ENCODE assay signal across 8 mouse cellular contexts in the genomic region with DNA sequence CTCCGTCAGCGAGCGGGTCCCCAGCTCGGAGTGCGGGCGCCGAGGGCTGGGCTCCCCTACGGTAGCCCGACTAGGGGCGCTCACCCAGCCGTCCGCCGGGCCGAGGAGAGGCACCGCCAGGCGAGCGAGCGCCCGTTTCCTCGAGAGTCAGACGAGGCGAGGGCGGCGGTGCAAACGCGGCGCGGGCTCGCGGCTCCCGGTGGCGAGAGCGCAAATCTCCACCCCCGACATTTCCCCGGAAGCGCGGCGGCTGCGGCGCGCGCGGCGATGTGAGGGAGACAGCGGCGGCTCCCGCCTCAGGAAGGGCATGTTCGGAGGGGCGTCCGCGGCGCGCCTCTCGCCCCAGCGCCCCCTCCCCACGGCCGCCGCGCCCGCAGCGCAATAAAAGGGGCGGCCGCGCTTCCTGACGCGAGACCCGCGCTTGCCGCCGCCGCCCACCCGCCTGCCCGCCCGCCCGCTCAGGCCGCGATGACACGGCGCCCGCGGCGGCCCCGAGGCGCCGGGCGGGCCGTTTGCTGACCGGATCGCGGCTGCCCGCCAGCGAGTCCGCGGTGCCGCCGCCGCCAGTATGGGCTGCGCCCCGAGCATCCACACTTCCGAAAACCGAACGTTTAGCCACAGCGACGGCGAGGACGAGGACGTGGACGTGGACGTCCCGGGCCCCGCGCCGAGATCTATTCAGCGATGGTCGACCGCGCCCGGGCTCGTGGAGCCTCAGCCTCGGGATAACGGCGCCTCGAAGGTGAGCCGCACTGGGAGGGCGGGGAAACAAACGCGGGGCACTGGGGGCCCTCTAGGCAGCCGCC. TPM values are rescaled to one million over a fixed set of nuclear protein-coding genes. Genes with fewer than 3 reads are reported as not detected.
DNase-seq lines count a peak whose midpoint lies in the region; ATAC-seq and TF ChIP-seq lines count a peak whose summit lies in the region.

Pde8a (plus strand) TSS at position 250 of the 806 bp plus-strand sequence.

- H3K27me3 ChIP-seq in intestine, embryonic 16.5 days (replicated peaks; ENCODE audit: control insufficient read depth, insufficient read depth, low read length): peaks cover 21% of the 10 kb centered on the region
- H3K27me3 ChIP-seq in stomach, embryonic 16.5 days (ENCODE audit: control insufficient read depth, insufficient read depth, low read length): peaks cover 16% of the 10 kb centered on the region; the same call in 1 of the 2 replicates

- H3K9ac ChIP-seq in intestine, embryonic 16.5 days (ENCODE audit: low read depth, low read length): peak within 1 kb of the TSS; percentile 71
- peak within 1 kb of the TSS; percentile 74 for H3K9ac ChIP-seq in stomach, embryonic 16.5 days (ENCODE audit: low read length)

- H3K27ac ChIP-seq in layer of hippocampus, adult 2 months: peak within 1 kb of the TSS; percentile 80
- peak within 1 kb of the TSS; percentile 72 for H3K27ac ChIP-seq in intestine, embryonic 16.5 days (ENCODE audit: low read length)
- peak within 1 kb of the TSS; percentile 82 for H3K27ac ChIP-seq in stomach, embryonic 16.5 days (ENCODE audit: low read length)

- no peaks in the 10 kb centered on the region for H3K36me3 ChIP-seq in intestine, embryonic 16.5 days (ENCODE audit: control insufficient read depth, insufficient read depth, low read length)
- no peaks in the 10 kb centered on the region for H3K36me3 ChIP-seq in stomach, embryonic 16.5 days (ENCODE audit: control insufficient read depth, insufficient read depth, low read length)

- WGBS in intestine, embryonic 16.5 days: under 1% methylated on average over 125 of the region's 128 CpGs
- 1% methylated on average over 116 of the region's 128 CpGs for WGBS in stomach, embryonic 16.5 days

- no peak for DNase-seq in layer of hippocampus, adult 2 months (ENCODE audit: low spot score in 2 of 2)
- DNase-seq in layer of hippocampus, postnatal 10 days (ENCODE audit: low spot score in 2 of 2): no peak
- DNase-seq in adrenal gland, adult 2 months: peak; percentile 62
- no peak for DNase-seq in gonadal fat pad, adult 2 months (ENCODE audit: low read depth)
- peak; percentile 43 to 52 for DNase-seq in lung, postnatal 4 days
- DNase-seq in layer of hippocampus, postnatal 14 days (ENCODE audit: low spot score in 2 of 2): no peak

- peaks cover 17% of the 10 kb centered on the region for H3K4me1 ChIP-seq in intestine, embryonic 16.5 days (ENCODE audit: control insufficient read depth, insufficient read depth, low read length)
- peaks cover 13% of the 10 kb centered on the region for H3K4me1 ChIP-seq in stomach, embryonic 16.5 days (ENCODE audit: control insufficient read depth, insufficient read depth, low read length)

- peak; percentile 19 for ATAC-seq in intestine, embryonic 16.5 days
- peak; percentile 11; the same call in 1 of the 2 replicates for ATAC-seq in stomach, embryonic 16.5 days (ENCODE audit: insufficient read depth, low FRiP score)

- H3K4me3 ChIP-seq in layer of hippocampus, adult 2 months: peak within 1 kb of the TSS; percentile 58
- peak within 1 kb of the TSS; percentile 58 for H3K4me3 ChIP-seq in intestine, embryonic 16.5 days (ENCODE audit: low read length)
- H3K4me3 ChIP-seq in stomach, embryonic 16.5 days (replicated peaks; ENCODE audit: low read length): peak within 1 kb of the TSS; percentile 60

- TF ChIP-seq CTCF in layer of hippocampus, adult 2 months (conservative IDR thresholded peaks at IDR 0.05): no peak

- H3K4me2 ChIP-seq in intestine, embryonic 16.5 days (ENCODE audit: low read depth, low read length): peak within 1 kb of the TSS; percentile 86
- H3K4me2 ChIP-seq in stomach, embryonic 16.5 days (ENCODE audit: low read depth, low read length): peak within 1 kb of the TSS; percentile 69

- H3K9me3 ChIP-seq in intestine, embryonic 16.5 days (ENCODE audit: control insufficient read depth, low read length): no peaks in the 10 kb centered on the region
- no peaks in the 10 kb centered on the region for H3K9me3 ChIP-seq in stomach, embryonic 16.5 days (replicated peaks; ENCODE audit: control insufficient read depth, low read length)

RNA-seq across cellular contexts. Expression of gene Pde8a, which starts in this region (rescaled TPM):
- total RNA-seq in layer of hippocampus, adult 2 months (2021): 1 to 10 TPM; 7.2 to 8.4 TPM
- 1 to 10 TPM; 2.7 to 3.2 TPM for total RNA-seq in layer of hippocampus, postnatal 10 days (2021)
- 10 to 100 TPM; 33.6 to 35.9 TPM for total RNA-seq in adrenal gland, adult 2 months (2021)
- polyA plus RNA-seq in adrenal gland, adult 2 months (2012; rRNA removed): 11.8 and 14.4 TPM in 2 replicates
- 18.0 and 18.1 TPM in 2 replicates for polyA plus RNA-seq in gonadal fat pad, adult 2 months (2012; rRNA removed)
- 1.4 and 1.6 TPM in 2 replicates for polyA plus RNA-seq in intestine, embryonic 16.5 days (2015; fragmentation: Nextera tagmentation; extraction: Ambion mirVana)
- polyA plus RNA-seq in stomach, embryonic 16.5 days (2015; fragmentation: Nextera tagmentation; extraction: Ambion mirVana): 2.4 and 3.0 TPM in 2 replicates
- 1 to 10 TPM; 2.7 to 3.1 TPM for total RNA-seq in layer of hippocampus, postnatal 14 days (2021)

Comparison
In these comparisons a context has a peak if more than half of its experiments do, and no peak if none do; other contexts are left out.
1. DNase-seq: peak in adrenal gland, adult 2 months (single experiment) and lung, postnatal 4 days (2 of 2); none in layer of hippocampus, adult 2 months (0 of 2), layer of hippocampus, postnatal 10 days (0 of 2), gonadal fat pad, adult 2 months (single experiment) and layer of hippocampus, postnatal 14 days (0 of 2).
2. Peak in every context shown above with its lines, with median percentiles within 50 percentile points of each other: H3K27ac ChIP-seq and H3K4me3 ChIP-seq.